Mouse (Mus musculus): ENCODE measurements around the gene Ppp1ca. TPM values are rescaled to one million over a fixed set of nuclear protein-coding genes. Genes with fewer than 3 reads are reported as not detected.
A peak's percentile ranks its signal among the peaks of the same experiment; 100 is the strongest.

Ppp1ca gene
- total RNA-seq (2021): 100 to 1,000 TPM; 432 to 472 TPM
- long read RNA-seq, experiment 1, transcript Ppp1ca-201 (7 exons, 1,473 nt): major isoform, 670 of 709 reads
- long read RNA-seq, experiment 1, partial matches to known transcripts: 16 of 709 reads
- long read RNA-seq, experiment 1, other reads (novel, unspliced or antisense): 22 of 709 reads
- long read RNA-seq, experiment 2, transcript Ppp1ca-201 (7 exons, 1,473 nt): major isoform, 615 of 662 reads
- long read RNA-seq, experiment 2, partial matches to known transcripts: 24 of 662 reads
- long read RNA-seq, experiment 2, other reads (novel, unspliced or antisense): 21 of 662 reads

DNA sequence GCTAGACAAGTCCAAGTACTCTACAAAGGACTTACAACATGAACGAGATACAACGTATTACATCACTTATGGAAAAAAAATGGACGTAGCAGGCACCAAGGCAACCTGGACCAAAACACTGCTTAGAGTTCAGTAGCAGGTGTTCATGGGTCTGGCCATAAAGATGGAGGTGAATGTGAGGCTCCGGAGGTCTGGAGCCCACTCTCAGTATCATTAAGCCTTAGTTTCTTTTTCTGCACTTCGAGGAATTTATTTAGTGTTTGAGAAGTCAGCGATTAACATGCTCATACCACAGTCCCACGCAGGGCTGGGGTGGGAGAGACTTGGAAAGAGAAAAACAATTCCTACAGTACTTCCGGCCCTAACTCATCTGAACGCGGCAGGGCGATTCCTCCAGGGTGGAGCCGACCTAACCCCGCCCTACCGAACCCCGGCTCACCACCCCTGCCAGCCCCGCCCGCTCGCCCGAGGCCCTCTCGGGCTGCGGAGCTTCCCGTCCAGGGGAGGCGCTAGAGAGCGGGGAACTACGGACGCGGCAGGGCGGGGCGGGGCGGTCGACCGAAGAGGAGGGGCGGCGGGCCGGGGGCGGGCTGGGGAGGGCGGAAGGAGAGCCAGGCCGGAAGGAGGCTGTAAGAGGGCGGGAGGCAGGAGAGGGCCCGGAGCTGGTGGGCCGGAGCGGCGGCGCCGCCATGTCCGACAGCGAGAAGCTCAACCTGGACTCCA is at the start of gene Ppp1ca:
Ppp1ca (plus strand) TSS at position 538 of the 723 bp plus-strand sequence.
- peak; percentile 98 to 99 for DNase-seq (ENCODE audit: low spot score in 2 of 2)

DNA sequence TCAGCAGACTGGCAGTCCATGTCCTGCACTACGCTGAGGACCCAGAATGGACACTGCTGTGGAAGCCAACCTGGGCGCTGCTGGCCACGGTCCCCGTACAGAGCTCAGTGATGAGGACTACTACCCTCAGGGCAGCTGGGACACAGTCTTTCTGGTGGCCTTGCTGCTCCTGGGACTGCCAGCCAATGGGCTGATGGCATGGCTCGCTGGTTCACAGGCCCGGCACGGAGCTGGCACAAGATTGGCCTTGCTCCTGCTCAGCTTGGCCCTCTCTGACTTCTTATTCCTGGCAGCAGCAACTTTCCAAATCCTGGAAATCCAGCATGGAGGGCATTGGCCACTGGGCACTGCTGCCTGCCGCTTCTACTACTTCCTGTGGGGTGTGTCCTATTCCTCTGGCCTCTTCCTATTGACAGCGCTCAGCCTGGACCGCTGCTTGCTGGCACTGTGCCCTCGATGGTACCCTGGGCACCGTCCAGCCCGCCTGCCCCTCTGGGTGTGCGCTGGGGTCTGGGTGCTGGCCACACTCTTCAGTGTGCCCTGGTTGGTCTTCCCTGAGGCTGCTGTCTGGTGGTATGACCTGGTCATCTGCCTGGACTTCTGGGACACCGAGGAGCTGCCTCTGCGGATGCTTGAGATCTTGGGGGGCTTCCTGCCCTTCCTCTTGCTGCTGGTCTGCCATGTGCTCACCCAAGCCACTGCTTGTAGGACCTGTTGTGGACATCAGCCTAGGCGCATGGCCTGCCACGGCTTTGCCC is 49.3 kb upstream of the Ppp1ca start:
- DNase-seq (ENCODE audit: low spot score in 2 of 2): peak in 1 of 2 experiments; percentile 12

DNA sequence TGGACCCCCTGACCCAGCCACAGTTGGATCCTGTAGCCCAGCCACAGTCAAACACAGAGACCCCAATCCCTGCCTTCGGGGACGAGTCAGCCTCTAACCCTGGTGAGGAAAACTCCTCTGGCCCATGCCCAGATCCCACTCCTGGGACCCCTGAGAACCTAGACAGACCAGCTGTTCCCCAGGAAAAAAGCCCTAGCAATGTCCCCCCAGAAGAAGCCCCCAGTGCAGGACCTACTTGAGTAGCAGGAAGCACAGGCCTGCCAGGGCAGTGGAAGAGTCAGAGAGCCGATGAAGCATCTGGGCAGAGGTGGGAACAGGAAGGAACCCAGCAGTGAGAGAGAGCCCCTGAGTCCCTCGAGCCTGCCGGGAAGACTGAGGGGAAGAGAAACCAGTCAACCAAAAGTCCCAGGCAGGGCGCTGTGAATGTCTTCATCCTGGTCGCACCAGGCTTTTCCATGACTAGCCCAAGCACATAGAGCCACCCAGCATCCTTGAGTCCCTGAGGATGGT is 48.1 kb upstream of the Ppp1ca start, which contains the start of gene Cabp4:
Cabp4 (minus strand) TSS at position 275 of the 510 bp plus-strand sequence.
- peak in 1 of 2 experiments; percentile 9 for DNase-seq (ENCODE audit: low spot score in 2 of 2)

DNA sequence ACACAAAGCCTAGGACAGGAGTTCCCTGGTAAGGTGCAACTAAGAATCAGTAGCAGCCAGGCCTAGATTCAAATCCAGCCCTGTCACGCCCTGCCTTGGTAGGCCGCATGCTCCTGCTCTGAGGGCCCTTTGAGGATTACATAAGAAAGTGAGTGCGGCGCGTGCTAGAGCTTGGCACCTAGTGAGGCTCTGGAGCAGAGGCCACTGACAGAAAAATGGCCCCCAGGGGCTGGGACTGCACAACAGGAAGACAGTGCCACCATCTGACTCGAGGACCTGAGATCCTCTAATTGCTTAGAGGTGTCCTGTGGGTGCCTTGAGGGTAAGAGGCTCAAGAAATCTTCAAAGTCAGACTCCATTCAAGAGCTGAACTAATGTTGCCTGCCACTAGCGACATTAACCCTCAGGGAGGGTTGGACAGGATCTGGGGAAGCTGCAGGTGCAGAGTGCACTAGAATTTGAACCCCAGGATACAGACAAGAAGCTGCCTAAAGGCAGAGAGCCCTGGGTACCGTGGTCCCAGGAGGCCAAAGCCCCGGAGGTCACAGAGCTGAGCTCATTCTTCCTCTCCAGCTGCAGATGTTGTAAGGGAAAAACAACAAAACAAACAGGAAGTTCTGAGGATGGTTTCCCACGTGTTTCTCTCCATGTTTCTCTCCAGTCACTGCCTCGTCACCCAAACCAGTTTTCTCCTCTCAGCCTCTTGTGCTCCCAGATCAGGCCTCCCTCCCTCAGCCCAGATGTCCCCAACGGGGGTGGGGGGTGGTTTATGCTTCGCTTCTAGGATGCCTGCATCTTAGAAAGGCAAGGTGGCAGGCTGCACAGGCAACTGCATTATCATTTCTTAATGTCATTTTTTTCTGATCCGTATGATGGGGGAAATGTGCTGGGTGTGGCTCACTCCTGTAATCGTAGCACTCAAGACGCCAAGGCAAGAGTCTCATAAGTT is 47.0 kb upstream of the Ppp1ca start:
- peak in 1 of 2 experiments; percentile 7 for DNase-seq (ENCODE audit: low spot score in 2 of 2)

DNA sequence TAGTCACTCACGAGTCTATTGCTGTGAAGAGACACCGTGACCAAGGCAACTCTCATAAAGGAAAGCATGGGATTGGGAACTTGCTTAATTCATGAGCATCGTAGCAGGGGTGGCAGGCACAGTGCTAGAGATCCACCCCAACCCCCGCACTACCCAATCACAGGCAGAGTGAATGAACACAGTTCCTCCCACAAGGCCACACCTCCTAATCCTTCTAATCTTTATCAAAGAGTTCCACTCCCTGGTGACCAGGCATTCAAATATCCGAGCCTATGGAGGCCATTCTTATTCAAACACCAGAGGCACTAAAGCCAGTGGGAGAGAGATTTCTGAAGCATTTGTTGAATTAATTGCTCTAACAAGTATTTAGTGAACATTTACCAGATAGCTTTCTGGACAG is 45.9 kb upstream of the Ppp1ca start:
- DNase-seq (ENCODE audit: low spot score in 2 of 2): no peak

DNA sequence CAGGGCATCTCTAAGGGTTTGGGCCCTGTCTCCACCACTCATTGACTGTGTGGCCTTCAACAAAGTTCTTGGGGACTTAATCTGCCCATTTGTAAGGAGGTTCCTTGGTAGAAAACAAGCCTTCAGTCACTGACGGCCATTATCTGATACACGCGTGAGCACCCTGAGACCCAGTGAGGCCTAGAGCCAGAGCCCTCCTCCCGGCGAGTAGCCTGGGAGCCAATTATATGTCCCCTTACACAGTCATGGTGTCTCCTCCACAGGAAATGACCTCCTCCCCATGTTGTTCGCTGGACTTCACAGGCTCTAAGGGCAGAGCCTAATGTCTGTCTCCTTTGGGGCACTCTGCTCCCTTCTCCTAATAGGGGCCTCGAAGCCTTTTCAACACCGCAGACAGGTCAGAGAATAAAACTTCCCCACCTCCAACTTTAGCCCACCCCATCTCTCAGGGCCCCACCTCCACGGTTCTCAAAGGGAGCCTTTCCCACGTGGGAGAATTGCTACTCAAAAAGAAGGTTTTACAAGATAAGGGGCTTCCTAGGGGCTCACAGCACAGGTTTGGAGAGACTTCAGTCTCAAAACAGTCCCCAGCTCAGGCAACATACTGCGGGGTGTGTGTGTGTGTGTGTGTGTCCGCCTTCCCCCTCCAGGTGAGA is 45.4 kb upstream of the Ppp1ca start:
- no peak for DNase-seq (ENCODE audit: low spot score in 2 of 2)

DNA sequence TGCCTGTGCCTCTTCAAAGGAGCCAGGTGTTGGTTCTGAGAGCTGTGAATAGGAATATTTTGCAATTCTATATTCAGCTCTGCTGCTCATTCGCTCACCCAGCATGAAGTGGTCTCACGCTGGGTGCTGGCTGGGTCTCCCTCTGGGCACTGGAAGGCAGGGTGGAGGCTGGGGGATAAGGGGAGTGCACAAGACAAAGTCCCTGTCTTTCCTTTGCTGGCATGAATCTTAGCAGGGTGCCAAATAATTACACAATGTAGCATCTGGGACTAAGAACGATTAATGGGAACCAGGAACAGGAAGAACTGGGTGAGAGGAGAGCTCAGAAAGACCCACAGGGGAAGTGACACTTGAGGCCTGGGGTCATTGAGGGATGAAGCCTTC is 44.9 kb upstream of the Ppp1ca start:
- DNase-seq (ENCODE audit: low spot score in 2 of 2): no peak

DNA sequence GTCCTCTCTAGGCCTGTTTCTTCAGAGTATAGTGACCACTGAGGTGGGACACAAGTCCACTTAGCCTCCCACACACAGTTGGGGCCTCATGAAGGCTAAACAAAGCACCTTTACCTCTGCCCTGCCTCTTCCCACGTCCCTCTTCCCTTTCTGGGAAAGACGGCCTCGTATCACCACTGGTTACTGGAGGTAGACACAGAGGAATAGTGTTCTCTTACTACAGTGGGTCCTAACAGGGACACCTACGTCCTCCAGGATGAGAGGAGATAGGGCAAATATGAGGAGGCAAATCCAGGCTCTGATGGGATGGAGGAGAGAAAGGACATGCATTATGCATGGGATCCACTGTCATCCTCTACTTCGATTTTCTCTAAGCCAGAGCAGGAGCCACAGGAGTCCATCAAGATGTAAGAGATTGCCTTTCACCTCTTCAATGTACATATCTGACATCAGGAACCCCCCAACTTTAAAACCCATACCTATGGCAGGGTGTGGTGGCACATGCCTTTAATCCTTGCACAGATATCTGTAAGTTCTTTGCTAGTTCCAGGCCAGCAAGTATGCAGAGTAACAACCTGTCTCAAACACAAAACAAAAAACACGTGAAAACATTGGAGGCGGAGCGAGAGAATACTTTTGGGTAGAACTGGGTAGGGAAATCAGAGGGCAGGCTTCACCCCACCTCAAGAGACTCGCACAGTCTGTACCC is 43.9 kb upstream of the Ppp1ca start:
- no peak for DNase-seq (ENCODE audit: low spot score in 2 of 2)

DNA sequence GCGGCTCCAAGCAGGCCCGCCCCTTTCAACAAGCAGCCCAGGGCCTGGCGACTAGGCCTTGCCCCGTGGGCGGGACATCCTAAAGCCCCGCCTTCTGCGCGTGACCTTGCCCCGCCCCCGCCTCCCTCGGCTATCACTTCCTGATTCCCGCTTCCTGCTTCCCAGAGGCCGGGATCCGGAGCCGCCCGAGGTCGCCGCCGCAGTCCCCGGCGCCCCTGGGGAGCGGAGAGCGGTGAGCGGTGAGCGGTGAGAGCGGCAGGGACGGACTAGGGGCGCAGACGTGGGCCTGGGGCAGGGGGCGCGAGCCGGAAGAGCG is 43.4 kb upstream of the Ppp1ca start, which contains the start of gene Coro1b:
Coro1b (plus strand) TSS at position 129 of the 316 bp plus-strand sequence.
- DNase-seq (ENCODE audit: low spot score in 2 of 2): peak; percentile 97 to 99

DNA sequence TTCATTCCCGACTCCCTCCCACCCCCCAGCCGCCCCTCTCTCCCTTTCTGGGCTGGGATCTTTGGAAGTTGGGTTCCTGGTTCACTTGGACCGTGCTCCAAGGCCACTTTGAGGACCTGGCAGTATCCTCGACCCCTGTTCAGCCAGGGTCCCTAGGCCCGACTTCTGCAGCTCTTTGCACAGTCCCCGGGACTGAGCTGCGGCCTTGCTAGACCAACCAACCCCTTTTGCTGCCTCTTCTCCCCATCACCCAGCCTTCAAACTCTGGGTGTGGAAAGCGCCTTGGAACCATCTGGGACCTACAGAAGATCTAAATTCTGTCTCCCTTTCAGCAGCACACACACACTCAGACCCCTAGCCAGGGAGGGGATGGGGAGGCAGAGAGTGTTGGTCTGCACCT is 43.0 kb upstream of the Ppp1ca start:
- DNase-seq (ENCODE audit: low spot score in 2 of 2): no peak

DNA sequence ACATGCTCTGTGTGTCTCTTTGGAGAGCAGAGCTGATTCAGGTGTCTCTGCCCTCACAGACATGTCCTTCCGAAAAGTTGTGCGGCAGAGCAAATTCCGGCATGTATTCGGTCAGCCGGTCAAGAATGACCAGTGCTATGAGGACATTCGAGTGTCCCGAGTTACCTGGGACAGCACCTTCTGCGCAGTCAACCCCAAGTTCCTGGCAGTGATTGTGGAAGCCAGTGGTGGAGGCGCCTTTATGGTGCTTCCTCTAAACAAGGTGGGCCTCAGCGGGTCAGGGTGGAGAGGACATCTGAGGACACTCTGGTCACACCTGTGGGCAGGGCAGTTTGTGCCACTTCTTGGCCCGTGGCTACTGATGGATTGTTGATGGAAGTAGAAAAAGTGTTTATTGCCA is 42.6 kb upstream of the Ppp1ca start:
- DNase-seq (ENCODE audit: low spot score in 2 of 2): no peak

DNA sequence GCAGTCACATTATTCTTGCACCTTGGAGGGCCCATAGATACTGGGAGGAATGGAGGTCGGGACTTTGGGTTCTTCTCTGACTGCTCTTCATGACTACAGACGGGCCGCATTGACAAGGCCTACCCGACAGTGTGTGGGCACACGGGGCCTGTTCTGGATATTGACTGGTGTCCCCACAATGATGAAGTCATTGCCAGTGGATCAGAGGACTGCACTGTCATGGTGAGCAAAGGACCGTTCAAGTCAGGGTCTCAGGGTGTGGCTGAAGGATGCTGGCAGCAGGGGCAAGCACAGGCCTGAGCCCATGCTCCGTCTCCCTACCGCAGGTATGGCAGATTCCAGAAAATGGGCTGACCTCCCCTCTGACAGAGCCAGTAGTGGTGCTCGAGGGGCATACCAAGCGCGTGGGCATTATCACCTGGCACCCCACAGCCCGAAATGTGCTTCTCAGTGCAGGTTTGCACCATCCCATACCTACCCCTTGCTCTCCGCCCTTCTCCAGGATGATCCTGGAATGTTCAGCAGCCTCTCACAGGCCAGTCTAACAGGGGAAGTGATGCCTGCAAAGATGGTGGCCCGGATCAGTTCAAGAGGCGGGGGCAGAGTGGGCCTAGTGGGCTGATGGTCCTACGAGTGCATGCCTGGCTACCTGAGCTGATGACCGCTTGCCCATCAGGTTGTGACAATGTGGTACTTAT is 42.0 kb upstream of the Ppp1ca start:
- no peak for DNase-seq (ENCODE audit: low spot score in 2 of 2)

DNA sequence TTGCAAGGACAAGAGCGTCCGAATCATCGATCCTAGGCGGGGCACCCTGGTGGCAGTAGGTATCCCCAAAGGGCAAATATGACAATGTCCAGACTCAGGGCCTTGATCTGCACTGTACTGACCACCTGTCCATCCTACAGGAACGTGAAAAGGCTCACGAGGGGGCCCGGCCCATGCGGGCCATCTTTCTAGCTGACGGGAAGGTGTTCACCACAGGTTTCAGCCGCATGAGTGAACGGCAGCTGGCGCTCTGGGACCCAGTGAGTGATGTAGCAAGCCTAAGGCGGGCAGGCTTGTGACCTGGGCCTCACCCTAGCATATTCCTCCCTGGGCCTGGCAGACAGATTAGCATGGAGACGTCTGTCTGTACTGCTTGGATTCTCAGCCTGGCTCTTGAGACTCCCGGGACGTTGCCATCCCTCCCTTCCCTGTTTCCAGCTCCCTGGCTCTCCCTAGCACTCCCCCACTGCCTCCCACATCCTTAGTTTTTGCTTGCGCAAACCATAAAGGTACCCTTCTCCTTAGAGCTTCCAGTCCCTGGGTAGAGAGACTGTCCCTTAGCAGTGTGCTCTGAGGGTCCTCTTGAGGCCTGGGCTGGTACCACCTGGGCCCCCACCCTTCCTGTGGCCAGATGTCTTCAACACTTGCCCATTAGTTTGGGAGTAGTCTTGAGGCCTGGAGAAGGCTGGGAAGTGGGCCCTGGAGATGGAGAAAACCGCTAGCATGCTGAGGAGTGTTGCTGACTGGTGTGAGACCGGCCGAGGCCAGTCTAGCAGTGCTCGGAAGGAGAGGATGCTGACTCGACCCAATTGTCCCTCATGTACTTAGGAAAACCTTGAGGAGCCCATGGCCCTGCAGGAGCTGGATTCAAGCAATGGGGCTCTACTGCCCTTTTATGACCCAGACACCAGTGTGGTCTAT is 41.0 kb upstream of the Ppp1ca start:
- DNase-seq (ENCODE audit: low spot score in 2 of 2): no peak

DNA sequence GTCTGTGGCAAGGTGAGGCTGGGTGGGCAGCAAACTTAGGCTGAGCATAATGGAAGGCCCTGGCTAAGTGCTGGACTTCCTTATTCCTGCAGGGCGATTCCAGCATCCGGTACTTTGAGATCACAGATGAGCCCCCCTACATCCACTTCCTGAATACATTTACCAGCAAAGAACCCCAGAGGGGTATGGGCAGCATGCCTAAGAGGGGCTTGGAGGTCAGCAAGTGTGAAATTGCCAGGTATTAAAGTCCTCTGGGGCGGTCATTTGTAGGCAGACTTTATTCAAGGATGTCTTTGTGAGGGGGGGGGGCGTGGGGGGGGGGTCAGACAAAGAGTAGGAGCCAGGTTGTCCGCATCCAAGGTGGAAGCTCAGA is 40.4 kb upstream of the Ppp1ca start:
- DNase-seq (ENCODE audit: low spot score in 2 of 2): no peak

DNA sequence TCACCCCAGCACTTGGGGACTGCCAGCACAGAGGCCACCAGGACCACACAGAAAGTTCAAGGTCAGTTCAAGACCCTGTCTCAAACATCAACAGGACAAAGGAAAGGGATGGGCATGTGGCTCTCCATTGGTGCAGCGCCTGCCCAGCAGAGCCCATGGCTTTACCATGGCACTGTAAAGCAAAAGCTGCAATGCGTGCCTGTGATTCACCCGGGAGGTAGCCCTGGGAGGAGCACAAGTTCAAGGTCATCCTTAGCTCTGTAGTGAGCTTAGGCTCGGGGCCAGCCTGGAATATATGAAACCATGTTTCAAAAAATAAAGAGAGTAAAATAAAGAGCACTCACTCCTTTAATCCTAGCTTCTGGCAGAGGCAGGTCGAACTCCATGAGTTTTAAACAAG is 40.0 kb upstream of the Ppp1ca start:
- DNase-seq (ENCODE audit: low spot score in 2 of 2): no peak

DNA sequence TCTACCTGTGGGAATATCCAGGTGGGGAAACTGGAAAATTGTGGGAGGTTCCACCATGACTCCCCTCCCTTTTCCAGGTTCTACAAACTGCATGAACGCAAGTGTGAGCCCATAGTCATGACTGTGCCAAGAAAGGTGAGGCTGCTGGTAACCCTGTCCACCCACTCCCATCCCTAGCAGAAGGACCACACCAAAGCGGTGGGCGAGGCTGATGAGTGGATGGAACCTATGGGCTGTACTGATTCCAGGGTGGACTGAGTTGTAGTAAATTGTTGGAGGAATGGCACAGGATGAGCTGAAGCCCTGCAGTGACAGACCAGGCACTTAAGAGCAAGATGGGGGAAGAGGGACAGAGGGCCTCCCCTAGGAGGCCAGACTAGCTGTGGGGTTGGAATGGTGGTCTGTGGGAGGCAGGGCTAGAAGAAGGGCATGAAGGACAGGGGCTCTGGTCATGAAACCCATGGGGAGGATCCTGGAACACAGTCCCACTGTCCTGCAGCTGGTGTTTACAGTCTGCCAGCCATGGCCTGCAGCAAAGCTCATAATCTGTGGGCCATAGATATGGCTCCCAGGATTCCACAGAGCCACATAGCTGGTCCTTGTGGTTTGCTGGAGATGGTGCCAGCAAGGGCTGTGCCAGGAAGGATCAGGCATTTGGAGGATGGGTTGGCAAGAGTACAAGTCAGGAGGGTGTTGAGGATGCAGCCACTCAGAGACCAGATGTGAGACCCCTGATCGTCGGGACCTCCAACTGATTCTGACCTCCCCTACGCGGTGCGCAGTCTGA is 39.2 kb upstream of the Ppp1ca start:
- no peak for DNase-seq (ENCODE audit: low spot score in 2 of 2)

DNA sequence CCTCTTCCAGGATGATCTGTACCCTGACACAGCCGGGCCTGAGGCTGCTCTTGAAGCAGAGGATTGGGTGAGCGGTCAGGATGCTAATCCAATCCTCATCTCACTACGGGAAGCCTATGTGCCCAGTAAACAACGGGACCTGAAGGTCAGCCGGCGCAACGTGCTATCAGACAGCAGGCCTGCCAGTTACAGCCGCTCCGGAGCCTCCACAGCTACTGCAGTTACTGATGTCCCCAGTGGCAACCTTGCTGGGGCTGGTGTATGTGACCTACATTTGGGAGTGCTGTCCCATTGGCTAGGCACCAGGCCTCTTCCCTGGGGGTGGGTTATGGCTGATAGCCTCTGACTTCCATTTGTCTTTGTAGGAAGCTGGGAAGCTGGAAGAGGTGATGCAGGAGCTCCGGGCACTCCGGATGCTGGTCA is 38.6 kb upstream of the Ppp1ca start, which contains the start of gene Ptprcap:
Ptprcap (plus strand) TSS at position 373 of the 423 bp plus-strand sequence.
- DNase-seq (ENCODE audit: low spot score in 2 of 2): no peak
